Mouse (Mus musculus) gonadal fat pad, adult 2 months (tissue): Measurements from ENCODE around the gene Cyp4f18. TPM values are rescaled to one million over a fixed set of nuclear protein-coding genes. Genes with fewer than 3 reads are reported as not detected.
A peak's percentile ranks its signal among the peaks of the same experiment; 100 is the strongest.
"Not testable (repeated sequence)": the region's sequence is repeated elsewhere in the genome, so short reads cannot be mapped to it uniquely, and the experiment has no call there.

Experiments used
- DNase-seq: peaks from one replicate; pipeline ENCODE4 v3.0.0-alpha.2; 2012; ENCODE audit warnings: low read depth
- polyA plus RNA-seq: library from polyadenylated mRNA; depleted of rRNA; stranded (reverse); fragments of >200 nt; gene quantifications from 2 replicates; pipeline ENCODE4 v1.2.3, GENCODE M21; 2012

Gene Cyp4f18
- polyA plus RNA-seq, 1 experiment, result 6.2 TPM

- DNase-seq, result no peak
Measured at GRCm38 (mm10) chr8:71981032-71981431, 28.4 kb downstream of the Cyp4f18 start.

- DNase-seq, result no peak
Measured at GRCm38 (mm10) chr8:71974211-71974610, 35.2 kb downstream of the Cyp4f18 start.

- no peak for DNase-seq
Measured at GRCm38 (mm10) chr8:71971945-71972344, 37.5 kb downstream of the Cyp4f18 start.

DNA sequence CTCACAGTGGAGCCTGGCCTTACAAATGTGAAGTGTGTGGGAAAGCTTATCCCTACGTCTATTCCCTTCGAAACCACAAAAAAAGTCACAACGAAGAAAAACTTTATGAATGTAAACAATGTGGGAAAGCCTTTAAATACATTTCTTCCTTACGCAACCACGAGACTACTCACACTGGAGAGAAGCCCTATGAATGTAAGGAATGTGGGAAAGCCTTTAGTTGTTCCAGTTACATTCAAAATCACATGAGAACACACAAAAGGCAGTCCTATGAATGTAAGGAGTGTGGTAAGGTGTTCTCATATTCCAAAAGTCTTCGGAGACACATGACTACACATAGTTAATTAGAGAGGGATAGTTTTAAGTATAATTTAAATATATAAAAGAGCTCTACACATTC is 40.8 kb downstream of the Cyp4f18 start:
- DNase-seq, result no peak

- DNase-seq, result no peak
Measured at GRCm38 (mm10) chr8:71968100-71968499, 41.3 kb downstream of the Cyp4f18 start.

DNA sequence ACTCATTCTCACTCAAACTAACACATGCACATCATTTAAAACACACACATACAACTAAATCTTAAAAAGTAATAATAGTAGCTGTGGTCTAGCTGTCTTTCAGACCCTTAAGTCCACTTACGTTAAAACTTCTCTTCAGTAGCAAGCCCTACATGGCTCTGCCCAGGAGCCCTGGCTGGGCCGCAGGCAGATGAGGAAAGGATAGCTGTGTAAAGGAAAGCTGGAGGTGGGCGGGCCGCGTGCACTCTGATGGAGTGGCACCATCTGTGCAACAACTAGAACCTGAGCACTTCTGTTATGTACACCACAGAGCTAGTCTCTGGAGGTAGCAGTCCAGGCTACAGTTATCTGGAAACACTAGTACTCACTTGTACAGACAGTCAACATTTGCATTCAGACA is 42.2 kb downstream of the Cyp4f18 start:
- no peak for DNase-seq

- DNase-seq, result no peak
Measured at GRCm38 (mm10) chr8:71966411-71966810, 43.0 kb downstream of the Cyp4f18 start.

- DNase-seq, result no peak
Measured at GRCm38 (mm10) chr8:71965166-71965565, 44.3 kb downstream of the Cyp4f18 start.

DNA sequence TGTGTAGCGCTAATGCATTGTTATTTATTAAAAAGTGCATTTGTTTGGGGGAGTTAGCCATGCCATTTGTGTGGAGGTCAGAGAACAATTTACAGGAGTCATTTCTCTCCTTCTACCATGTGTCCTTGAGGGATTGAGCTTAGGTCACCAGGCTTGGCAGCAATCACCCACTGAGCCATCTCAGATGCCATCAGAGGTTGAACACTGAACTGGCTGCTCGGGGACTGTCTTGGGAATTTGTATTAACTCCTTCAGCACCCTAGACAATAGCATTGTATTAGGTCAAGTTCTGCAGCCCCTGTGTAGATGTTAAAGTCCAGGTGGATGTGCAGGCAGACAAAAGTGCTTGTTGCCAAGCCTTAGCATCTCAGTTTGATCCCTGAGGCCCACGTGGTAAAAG is 45.4 kb downstream of the Cyp4f18 start:
- DNase-seq, result no peak

DNA sequence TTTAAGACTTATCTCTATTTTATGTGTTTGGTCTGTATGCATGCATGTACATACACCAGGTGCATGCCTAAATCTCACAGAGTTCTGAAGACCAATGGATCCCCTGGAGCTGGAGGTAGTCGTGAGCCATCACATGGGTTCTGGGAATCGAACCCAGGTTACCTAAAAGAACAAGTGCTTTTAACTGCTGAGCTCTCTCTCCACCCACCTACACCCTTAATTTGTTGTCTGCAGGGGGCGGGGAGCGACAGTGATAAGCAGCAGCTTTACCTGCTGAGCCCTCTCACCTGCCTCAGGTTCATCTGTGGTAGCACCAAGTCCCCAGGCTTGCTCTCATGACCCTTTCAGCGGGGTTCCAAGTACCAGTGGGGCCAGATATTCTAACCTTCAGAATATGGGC is 47.6 kb downstream of the Cyp4f18 start:
- DNase-seq, result no peak

GRCm38 (mm10) chr8:71960483-71960882 is 48.9 kb downstream of the Cyp4f18 start:
- DNase-seq, result no peak

DNA sequence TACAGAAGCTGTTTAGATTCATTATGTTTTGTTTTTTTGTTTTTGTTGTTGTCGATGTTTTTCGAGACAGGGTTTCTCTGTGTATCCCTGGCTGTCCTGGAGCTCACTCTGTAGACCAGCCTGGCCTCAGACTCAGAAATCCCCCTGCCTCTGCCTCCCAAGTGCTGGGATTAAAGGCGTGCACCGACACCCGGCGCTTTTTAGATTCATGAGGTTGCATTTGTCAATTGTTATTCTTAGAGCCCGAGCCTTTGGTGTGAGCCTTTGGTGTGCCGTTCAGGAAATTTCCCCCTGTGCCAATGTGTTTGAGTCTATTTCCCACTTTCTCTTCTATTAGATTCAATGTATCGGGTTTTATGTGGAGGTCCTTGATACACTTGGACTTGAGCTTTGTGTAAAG is 54.8 kb downstream of the Cyp4f18 start:
- no peak for DNase-seq

DNA sequence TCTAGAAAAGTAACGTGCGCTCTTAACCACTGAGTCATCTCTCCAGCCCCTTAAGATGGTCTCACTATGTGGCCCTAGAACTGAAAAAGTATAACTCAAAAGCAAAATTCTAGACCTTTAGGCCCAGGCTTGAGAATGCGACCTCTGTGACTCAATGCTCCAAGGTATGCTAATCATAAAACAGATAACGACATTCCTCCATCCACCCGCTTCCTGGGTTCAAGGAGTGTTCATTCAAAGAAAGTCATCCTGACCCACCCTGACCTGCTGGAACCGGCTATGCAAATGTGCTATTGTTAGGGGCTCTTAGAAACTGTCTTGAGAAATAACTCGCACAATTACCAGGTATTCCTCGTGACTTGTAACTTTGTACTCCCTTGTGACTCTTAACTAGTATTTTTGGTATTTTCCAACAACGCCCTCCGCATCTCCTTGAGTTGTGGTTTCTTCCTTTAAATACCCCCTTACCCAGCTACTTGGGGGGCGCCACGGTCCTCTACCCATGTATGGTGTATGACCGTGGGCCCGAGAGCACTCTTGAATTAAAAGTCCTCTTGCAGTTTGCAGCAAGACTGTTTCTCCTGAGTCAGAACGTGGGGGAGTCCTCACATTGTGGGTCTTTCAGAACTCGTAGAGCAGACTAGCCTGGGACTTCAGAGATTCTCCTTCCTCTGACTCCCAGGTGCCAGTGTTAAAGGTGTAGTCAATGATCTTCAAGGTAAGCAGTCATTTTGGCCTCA is 56.3 kb downstream of the Cyp4f18 start:
- DNase-seq, result not testable (repeated sequence)

DNA sequence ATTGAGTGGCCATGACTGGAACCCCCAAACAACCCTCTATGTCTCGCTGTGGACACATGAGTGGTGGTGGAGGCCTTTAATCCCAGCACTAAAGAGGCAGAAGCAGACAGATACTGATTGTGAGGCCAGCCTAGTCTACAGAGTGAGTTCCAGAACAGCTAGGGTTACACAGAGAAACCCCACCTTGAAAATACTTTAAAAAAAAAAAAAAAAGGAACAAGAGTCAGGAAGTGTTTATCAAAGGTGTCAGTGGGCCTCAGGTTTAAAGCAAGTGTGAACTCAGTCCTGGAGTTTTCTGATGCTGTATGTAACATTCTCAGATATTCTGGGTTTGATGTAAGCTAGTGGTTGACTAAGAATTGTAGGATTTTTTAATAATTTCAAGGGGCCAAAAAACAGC is 56.9 kb downstream of the Cyp4f18 start:
- no peak for DNase-seq

- DNase-seq, result no peak
Measured at GRCm38 (mm10) chr8:71951436-71952161, 57.8 kb downstream of the Cyp4f18 start.

GRCm38 (mm10) chr8:71950482-71951221 is 58.8 kb downstream of the Cyp4f18 start, which contains the start of gene Zfp961:
Gene Zfp961, plus strand, starts transcription at chr8:71951038.
- peak; percentile 89 for DNase-seq

DNA sequence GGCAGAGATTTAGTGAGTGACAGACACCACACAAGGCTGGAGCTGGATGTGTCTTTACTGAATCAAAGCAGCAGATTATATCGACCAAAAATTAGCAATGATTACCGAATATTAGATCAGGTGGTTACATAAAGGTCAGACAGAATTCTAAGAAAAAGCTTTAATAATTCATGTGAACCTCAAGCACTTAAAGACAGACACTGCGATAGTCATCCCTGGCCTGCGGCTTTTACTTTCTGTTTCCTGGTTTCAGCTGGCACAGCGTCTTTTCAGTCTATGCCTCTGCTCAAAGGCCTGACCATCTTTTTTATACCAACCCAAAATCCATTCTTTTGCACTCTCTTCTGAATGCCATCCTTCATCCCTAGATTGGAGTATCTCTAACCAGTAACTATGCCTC is 60.8 kb downstream of the Cyp4f18 start:
- no peak for DNase-seq

- DNase-seq, result no peak
Measured at GRCm38 (mm10) chr8:71941776-71942175, 67.7 kb downstream of the Cyp4f18 start.

- no peak for DNase-seq
Measured at GRCm38 (mm10) chr8:71940293-71941208, 68.9 kb downstream of the Cyp4f18 start.
